Mouse (Mus musculus) heart, adult 11 months (tissue): ENCODE results near the gene Prss34.

Source experiments
- DNase-seq: peaks from one replicate; pipeline ENCODE4 v3.0.0; 2022

The Prss34 gene

GRCm38 (mm10) chr17:25320819-25321218, 22.6 kb downstream of the Prss34 start:
- no peak for DNase-seq

GRCm38 (mm10) chr17:25322930-25323329, 24.7 kb downstream of the Prss34 start:
- DNase-seq = no peak

DNA sequence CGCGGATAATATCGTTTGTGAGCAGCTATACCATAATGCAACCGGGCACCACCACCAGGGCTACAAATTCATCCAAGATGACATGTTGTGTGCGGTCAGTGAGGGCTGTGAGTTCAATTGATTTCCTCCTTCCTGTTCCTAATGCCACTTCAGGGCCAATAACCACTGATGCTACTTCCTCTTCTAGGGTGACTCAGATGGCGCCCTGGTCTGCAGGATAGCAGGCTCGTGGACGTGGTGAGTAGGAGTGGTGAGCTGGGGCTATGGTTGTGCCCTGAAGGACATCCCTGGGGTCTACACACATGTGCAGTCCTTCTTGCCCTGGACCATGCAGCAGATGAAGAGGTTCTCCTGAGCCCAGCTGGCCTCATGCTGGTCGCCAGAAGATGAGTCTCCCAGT, 34.1 kb downstream of the Prss34 start:
- peak; percentile 61 for DNase-seq

DNA sequence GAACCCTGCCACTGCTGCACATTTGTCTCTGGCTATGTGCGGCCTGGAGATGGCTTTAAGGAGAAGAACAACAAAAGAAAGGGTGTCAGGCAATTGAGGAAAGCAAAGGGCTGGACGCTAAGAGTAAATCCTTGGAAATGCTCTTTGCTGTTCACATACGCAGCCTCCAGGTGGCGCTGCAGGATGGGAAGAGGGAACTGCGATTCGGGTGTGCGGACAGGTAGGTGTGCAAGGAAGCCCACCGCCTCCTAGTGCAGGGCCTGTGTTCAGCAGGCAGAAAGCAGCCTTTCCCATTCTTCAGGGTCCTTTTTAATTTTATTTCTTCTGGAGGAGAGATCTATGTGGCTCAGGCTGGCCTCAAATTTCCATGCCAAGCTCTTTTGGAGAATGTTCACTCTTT, 35.7 kb downstream of the Prss34 start:
- peak; percentile 77 for DNase-seq

DNA sequence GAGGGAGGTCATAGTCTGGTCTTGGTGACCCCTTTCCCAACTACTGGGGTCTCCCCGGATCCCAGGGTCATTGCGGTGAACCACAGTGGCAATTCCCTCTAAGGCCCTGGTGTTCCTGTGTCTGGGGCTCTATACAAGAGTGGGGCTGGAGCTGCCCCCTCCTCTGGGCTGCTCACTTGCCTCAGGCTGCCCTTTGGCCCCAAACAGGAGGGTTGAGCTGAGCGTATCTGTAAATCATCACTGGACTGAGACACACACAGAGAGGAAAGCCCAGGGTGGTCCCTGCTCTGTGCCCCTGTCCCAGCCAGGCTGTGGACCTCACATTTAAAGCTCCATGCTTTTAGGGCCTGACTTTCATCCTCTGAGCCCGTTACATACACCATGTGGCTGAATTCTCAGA, 40.0 kb downstream of the Prss34 start:
- DNase-seq = peak; percentile 70

DNA sequence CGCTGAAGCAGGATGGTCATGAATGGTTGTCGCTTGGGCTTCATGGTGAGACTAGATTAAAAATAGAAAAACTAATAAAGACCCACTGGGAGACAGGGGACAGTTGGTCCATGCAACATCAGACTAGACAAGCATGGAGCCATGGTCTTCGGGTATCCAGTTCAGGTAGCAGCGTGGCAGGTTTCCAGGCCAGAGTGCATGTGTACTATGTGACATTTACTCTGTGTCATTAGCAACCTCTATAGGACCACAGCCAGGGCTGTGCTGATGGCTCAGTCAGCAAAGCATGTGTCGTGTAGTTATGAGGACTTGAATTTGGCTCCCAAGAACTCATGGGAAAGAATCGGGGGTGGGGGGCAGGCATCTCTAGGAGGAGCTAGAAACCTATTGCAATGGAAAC, 41.8 kb downstream of the Prss34 start:
- DNase-seq = no peak

DNA sequence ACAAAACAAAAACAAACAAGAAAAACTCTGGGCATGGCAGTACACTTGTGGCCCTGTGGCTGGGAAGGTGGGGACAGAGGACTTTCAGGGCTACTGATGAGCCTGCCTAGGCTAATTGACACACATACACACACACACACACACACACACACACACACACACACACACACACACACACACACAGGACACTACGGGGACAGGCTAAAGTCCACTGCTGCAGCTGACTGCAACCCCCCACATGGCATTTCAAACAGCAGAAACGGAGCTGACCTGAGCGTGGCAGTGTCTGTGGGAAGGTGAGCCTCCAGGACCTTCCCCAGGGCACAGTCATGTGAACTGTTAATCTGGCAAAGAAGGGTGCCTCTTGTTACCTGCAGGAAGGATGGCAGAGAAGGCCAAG, 43.3 kb downstream of the Prss34 start:
- no peak for DNase-seq

- no peak for DNase-seq
Measured at GRCm38 (mm10) chr17:25345462-25345861, 47.3 kb downstream of the Prss34 start, which contains the start of gene Tpsab1. Tpsab1 (minus strand) TSS chr17:25345562.
